Mouse (Mus musculus) bone marrow macrophage, adult 2 months (primary cell): ENCODE results near the gene Foxo6.

Experiments
- CTCF ChIP-seq: IDR thresholded peaks from 2 replicates; pipeline ENCODE4 v1.5.1; 2012; ENCODE audit warnings: low read depth, mild to moderate bottlenecking, low read length, moderate library complexity
- POLR2A ChIP-seq: IDR thresholded peaks from 2 replicates; pipeline ENCODE4 v1.6.1; 2012; ENCODE audit warnings: mild to moderate bottlenecking, low read depth, low read length, borderline replicate concordance

DNA sequence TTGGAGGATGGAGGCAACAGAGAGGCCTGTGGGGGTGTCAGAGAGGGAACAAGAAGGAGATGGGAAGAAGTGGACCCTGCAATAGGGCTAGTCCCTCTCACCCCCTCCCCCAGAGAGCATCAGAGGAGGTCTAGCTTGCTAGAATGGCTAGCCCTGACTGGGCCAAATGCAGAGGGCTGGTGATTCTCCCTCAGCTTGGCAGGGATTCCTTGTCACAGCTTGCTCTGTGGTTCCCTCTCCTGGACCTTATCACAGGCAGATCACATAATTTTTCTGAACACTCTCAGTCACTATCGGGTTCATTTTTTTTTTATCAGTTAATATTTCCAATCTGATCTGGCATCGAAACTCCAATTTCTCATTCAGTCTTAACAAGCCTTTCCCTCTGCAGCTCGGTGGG, 46.0 kb downstream of the Foxo6 start:
- no peak for TF ChIP-seq CTCF
- no peak for TF ChIP-seq POLR2A
